Mouse (Mus musculus) urinary bladder, postnatal 36 days (tissue): ENCODE results near the gene Tmem151a.
A peak's percentile ranks its signal among the peaks of the same experiment; 100 is the strongest.

ENCODE experiments used
- DNase-seq, 2 experiments: peaks; one replicate each; pipeline ENCODE4 v3.0.0; 2022; ENCODE audit warnings: low spot score in 2 of 2, mixed read lengths in 1 of 2

Tmem151a gene

DNA sequence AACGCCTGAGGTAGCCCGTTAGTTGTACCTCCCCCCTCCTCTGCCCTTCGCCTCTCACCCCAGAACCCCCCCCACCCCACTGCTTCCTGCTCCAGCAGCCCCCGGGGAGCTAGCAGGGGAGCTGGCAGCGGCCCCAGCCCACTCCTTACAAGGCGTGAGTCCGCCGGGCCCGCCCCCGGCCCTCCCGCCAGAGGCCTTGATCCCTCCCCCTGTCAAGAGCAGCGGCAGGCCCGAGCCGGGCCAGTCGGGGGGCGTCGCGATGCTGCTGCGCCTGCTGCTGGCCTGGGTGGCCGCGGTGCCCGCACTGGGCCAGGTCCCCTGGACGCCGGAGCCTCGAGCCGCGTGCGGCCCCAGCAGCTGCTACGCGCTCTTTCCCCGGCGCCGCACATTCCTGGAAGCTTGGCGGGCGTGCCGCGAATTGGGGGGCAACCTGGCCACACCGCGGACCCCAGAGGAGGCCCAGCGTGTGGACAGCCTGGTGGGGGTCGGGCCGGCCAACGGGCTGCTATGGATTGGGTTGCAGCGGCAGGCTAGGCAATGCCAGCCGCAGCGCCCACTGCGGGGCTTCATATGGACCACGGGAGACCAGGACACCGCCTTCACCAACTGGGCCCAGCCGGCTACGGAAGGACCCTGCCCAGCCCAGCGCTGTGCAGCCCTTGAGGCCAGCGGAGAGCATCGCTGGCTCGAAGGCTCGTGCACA is 17.3 kb downstream of the Tmem151a start, which contains the start of gene Cd248:
Gene Cd248, plus strand, starts transcription at position 212 of the 703 bp plus-strand sequence.
- peak in 1 of 2 experiments; percentile 76 for DNase-seq

DNA sequence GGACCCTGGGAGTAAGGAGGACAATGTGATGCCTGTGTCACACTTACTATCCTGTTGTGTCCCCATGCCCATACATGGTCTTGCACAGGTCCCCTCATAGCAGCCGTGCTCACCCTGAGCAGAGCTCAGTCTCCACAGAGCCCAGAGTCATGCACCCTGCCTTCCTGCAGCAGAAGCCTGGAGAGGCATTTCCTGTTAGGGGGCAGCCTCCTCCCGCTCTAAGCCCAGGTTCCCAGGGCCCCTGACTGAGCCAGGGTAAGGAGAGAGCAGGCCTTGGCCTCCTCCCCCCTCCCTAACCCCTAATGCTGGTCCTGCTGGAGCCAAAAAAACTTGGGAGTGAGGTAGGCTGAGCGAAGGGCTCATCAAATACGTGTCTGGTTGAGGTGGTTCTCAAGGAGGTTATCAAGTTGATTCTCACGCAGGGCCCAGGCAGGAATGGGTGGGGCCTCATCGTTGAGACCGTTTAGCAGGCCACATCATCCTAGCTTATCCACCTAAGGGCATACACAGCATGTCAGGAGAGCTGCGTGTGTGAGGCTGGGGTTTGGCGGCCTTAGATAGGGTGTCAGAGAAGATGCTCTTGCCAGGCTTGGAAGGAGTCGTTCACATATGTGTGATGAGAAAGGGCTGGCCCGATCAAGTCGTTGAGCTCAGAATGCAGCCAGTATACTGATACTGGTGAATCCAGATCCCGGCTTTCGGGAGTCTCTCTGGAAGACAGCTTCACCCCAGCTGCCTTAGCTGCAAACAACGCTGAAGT is 18.1 kb downstream of the Tmem151a start:
- DNase-seq: no peak

- peak in 1 of 2 experiments; percentile 51 for DNase-seq
These were observed 20.2 kb downstream of the Tmem151a start for GRCm38 (mm10) chr19:5065104-5065503.

DNA sequence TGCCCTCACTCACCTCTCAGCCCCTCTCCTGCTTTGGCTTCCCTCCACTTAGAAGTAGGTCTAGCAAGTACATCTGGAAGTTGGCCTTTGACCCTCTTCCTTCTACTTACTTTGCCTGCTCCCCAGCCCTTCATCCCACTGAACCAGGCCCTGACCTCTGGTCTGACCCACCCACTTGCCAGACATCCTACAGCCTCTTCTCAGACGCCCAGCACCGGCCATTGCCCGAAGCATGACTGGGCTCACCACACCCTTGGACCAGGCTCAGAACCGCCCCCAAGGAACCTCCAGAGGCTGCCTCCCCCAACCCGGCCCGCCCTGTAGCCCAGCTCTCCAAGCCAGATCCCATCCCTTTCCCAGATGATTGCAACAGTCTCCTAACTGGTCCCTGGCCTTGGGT is 22.9 kb downstream of the Tmem151a start:
- peak in 1 of 2 experiments; percentile 72 for DNase-seq

- DNase-seq: no peak
These were observed 23.3 kb downstream of the Tmem151a start for GRCm38 (mm10) chr19:5062041-5062440.

GRCm38 (mm10) chr19:5060365-5061330 is 24.7 kb downstream of the Tmem151a start:
- DNase-seq: peak; percentile 55 to 63

DNA sequence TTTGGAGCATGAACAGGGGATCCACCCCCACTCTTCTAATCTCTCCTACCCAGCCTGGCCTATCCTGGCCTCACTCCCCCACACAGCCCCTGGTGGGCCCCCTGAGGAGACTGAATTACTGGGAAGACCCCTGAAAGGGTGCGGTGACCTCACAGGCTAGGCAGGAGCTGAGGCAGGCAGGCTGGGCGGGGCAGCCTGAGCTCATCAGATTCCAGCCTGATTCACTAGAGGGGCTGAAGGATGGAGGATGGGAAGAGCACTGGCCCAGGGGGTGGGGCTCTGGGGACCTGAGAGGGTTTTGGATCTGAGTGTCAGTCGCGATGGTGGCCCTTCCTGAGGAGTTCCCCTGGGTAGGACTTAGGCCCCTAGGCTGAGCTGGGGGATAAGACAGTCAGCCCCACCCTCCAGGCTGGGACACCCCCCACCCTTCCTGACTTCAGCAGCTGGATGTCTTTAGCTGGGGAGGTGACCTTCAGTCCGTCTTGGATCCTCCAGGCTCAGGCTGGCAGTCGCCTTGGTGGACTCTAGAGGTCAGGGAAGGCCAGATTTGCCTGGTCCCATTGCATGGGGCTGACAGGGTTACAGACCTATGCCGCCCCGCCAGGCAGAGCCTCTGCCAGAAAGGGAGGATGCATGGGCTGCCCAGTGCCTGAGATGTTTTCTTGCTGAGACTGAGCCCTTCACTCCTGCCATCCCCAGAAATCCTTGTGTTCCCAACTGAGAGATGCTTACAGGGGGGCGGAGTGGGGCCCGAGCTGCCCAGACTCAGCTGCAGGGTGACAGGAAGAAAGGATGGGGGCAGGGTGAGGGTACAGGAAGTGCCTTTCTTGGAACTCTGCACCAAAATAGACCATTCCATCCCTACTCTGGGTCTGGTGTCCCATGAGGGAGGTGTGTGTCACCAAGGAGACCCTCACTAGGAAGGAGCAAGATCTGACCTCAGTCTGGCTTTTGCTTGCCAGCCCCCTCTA is 26.2 kb downstream of the Tmem151a start:
- DNase-seq: peak in 1 of 2 experiments; percentile 42

GRCm38 (mm10) chr19:5057876-5058775 is 27.2 kb downstream of the Tmem151a start:
- no peak for DNase-seq

DNA sequence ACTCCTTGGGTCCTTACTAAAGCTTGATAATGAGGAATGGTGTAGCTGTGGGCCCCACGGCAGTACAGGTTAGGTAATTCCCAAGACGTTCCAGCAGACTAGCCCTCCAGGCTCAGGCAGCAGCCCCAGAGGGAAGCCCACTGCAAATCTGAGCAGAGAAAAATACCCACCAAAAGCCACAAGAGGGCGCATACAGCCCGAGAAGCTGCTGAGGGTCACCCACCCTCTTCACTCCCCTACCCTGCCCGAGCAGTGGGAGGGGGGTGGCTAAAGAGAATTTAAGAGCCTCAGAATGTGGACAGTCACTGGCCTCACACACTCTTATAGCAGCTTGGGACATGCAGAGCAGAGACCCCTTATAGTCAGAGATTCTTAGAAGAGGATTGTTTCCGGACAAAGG is 29.1 kb downstream of the Tmem151a start:
- no peak for DNase-seq

DNA sequence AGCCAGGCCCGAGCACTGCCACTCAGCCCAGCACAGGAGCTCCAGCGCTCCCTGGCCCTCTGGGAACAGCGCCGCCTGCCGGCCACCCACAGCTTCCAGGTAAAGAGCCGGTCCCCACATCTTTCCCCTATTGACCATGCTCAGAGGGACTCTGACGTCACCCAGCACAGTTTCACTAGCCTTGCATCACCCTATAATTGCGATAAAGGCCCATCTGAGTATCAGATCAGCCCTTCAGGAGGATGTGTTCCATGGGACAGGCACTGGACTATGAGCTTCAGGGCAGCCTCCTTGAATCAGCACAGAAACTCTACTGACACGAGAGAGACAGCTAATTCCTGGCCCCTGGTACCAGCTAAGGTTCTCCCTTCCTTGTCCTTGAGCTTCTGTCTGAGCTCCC is 31.4 kb downstream of the Tmem151a start:
- DNase-seq: no peak

GRCm38 (mm10) chr19:5052853-5053252 is 32.5 kb downstream of the Tmem151a start:
- no peak for DNase-seq

DNA sequence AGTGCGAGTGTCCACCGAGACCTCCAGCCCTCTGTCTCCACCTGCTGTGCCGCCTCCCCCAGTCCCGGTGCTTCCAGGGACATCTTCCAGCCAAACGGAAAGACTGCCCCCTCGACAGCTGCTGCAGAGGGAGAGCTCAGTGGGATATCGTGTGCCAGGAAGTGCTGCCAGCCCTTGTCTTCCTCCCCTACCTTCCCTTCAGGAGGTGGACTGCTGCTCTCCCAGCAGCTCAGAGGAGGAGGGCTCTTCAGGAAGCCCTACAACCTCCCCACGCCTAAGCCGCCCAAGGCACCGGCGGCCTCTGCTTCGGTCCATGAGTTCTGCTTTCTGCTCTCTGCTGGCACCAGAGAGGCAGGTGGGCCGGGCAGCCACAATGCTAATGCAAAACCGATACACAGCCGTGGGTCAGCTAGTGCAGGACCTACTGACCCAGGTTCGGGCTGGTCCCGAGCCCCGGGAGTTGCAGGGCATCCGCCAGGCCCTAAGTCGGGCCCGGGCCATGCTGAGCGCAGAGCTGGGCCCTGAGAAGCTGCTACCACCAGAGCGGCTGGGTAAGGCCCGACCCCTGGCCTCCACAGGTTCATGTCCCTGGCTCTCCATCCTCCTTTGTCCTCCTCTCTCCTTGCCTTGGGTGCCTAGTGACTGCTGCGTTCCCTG is 33.0 kb downstream of the Tmem151a start:
- DNase-seq: no peak

DNA sequence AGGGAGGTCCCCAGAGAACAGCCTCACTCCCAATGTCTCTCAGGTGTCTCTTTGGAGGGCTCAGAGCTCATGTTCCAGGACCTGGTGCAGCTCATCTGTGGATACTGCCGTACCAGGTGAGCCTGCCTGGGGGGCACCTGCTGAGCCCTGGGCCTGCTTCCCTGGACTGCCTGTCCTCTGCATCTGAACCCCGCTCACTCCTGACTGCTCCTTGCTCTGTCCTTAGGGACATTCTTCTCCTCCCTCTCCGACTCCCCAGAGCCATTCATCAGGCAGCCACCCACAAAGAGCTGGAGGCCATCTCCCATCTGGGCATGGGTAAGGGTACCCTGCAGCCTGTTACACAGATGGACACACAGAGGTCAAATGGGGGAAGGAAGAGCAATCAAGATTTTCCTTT is 33.8 kb downstream of the Tmem151a start:
- no peak for DNase-seq

DNA sequence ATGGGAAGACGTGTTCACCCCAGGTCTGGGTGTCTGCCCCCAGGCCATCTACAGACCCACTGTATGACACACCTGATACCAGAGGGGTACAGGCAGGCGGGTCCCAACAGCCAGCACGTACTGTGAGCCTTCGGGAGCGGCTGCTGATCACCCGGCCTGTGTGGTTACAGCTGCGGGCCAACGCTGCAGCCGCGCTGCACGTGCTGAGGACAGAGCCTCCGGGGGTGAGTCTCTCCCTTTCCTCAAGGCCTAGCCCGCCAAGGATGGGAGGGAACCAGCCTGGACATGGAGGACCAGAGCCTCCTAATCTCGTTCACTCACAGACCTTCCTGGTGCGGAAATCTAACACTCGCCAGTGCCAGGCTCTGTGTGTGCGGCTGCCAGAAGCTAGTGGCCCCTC is 34.3 kb downstream of the Tmem151a start:
- no peak for DNase-seq

GRCm38 (mm10) chr19:5050047-5050905 is 35.1 kb downstream of the Tmem151a start, which contains the start of gene Rin1:
Gene Rin1, plus strand, starts transcription at chr19:5050481.
- DNase-seq: peak; percentile 71 to 78

DNA sequence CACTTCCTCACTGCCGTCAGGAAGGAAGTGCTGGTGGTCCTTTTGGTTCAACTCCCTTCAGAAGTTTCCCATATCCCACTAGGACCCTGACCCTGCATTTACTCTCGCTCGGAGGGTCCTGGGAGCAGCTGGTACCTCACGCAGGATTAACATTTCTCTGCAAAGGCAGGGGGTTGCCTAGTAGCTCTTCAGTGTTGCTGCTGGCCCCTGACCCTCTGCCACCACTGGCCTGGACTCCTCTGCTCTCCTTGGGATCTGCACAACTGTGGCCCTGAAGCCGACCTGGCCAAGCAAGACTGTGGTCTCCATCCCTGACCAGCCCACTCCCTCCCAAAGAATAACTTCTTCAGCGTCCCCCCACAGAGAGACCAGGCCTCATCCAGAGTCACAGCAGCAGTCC is 36.0 kb downstream of the Tmem151a start:
- no peak for DNase-seq

GRCm38 (mm10) chr19:5048138-5049056 is 36.9 kb downstream of the Tmem151a start:
- DNase-seq: no peak
